Mouse (Mus musculus) bone marrow, adult 2 months (tissue): ENCODE measurements around the gene Sall1. TPM values are rescaled to one million over a fixed set of nuclear protein-coding genes. Genes with fewer than 3 reads are reported as not detected.

Experiments used
- H3K27ac ChIP-seq: fragments of 200-500 bp; 2 replicates; pipeline ENCODE4 v1.5.1; 2012; ENCODE audit warnings: low read depth, mild to moderate bottlenecking, control low read depth, inconsistent platforms, low read length; ENCODE audit not compliant: control insufficient read depth, poor library complexity, insufficient read depth
- H3K4me1 ChIP-seq: fragments of 200-500 bp; 2 replicates; pipeline ENCODE4 v1.6.1; 2011; ENCODE audit warnings: low read length; ENCODE audit not compliant: control insufficient read depth, insufficient read depth
- H3K4me3 ChIP-seq: fragments of 200-500 bp; replicated peaks from 2 replicates; pipeline ENCODE3; 2011; ENCODE audit warnings: mild to moderate bottlenecking, low read depth, low read length, control low read depth; ENCODE audit not compliant: control insufficient read depth
- CTCF ChIP-seq: fragments of 200-500 bp; IDR thresholded peaks from 2 replicates; pipeline ENCODE4 v1.5.1; 2011; ENCODE audit warnings: low read length, control low read depth; ENCODE audit not compliant: control insufficient read depth, insufficient read depth
- POLR2A ChIP-seq: fragments of 200-500 bp; IDR thresholded peaks from 2 replicates; pipeline ENCODE4 v1.6.1; 2011; ENCODE audit warnings: low read depth, mild to moderate bottlenecking, control low read depth, low read length, borderline replicate concordance; ENCODE audit not compliant: control insufficient read depth
- WGBS: fragments of 180-500 bp; shearing (Covaris S2); methylation state at CpG from one replicate; pipeline ENCODE4 v1.1.7; 2018; 5-methylcytosine and 5-hydroxymethylcytosine counted together
- polyA plus RNA-seq: library from polyadenylated mRNA; stranded (reverse); fragments of >200 nt; gene quantifications from 2 replicates; pipeline ENCODE4 v1.2.4, GENCODE M21; 2011; ENCODE audit warnings: low replicate concordance; ENCODE audit not compliant: missing spikeins, insufficient read depth, insufficient read length

Sall1 gene
- polyA plus RNA-seq, 1 experiment: 0.95 TPM

GRCm38 (mm10) chr8:89028156-89028555 lies 15.8 kb downstream of the Sall1 start:
- WGBS: 28% methylated on average over 12 of the region's 12 CpGs
- Histone ChIP-seq H3K4me3 (no peak overlapping the region), H3K4me1 (no peaks in the 10 kb centered on the region), H3K27ac (no peak overlapping the region)
- TF ChIP-seq CTCF (no peak), POLR2A (no peak)

GRCm38 (mm10) chr8:89026139-89026520 lies 17.8 kb downstream of the Sall1 start:
- Histone ChIP-seq H3K27ac (no peak overlapping the region), H3K4me1 (no peaks in the 10 kb centered on the region), H3K4me3 (no peak overlapping the region)
- WGBS: 51% methylated on average over 13 of the region's 13 CpGs
- no peak for TF ChIP-seq CTCF
- TF ChIP-seq POLR2A: no peak

- Histone ChIP-seq H3K27ac (no peak overlapping the region), H3K4me1 (no peaks in the 10 kb centered on the region), H3K4me3 (no peak overlapping the region)
- WGBS: 12% methylated on average over 51 of the region's 55 CpGs
- TF ChIP-seq POLR2A (no peak), CTCF (no peak)
These were observed 18.5 kb downstream of the Sall1 start for GRCm38 (mm10) chr8:89025281-89026138.

GRCm38 (mm10) chr8:89024796-89025195 lies 19.2 kb downstream of the Sall1 start:
- TF ChIP-seq CTCF: no peak
- no peak for TF ChIP-seq POLR2A
- 50% methylated on average over 6 of the region's 6 CpGs for WGBS
- no peak overlapping the region for H3K27ac ChIP-seq
- H3K4me1 ChIP-seq: no peaks in the 10 kb centered on the region
- no peak overlapping the region for H3K4me3 ChIP-seq

GRCm38 (mm10) chr8:89021139-89021538 lies 22.8 kb downstream of the Sall1 start:
- no peak overlapping the region for H3K4me3 ChIP-seq
- TF ChIP-seq POLR2A (no peak), CTCF (no peak)
- 18% methylated on average over 5 of the region's 5 CpGs for WGBS
- H3K27ac ChIP-seq: no peak overlapping the region
- H3K4me1 ChIP-seq: no peaks in the 10 kb centered on the region

GRCm38 (mm10) chr8:89017891-89018290 lies 26.1 kb downstream of the Sall1 start:
- Histone ChIP-seq H3K4me1 (no peaks in the 10 kb centered on the region), H3K27ac (no peak overlapping the region), H3K4me3 (no peak overlapping the region)
- 62% methylated on average over 4 of the region's 4 CpGs for WGBS
- TF ChIP-seq POLR2A (no peak), CTCF (no peak)

GRCm38 (mm10) chr8:89016465-89017070 lies 27.4 kb downstream of the Sall1 start:
- TF ChIP-seq CTCF (no peak), POLR2A (no peak)
- Histone ChIP-seq H3K4me1 (no peaks in the 10 kb centered on the region), H3K27ac (no peak overlapping the region), H3K4me3 (no peak overlapping the region)
- WGBS: 83% methylated on average over 7 of the region's 7 CpGs

- H3K27ac ChIP-seq: no peak overlapping the region
- no peak overlapping the region for H3K4me3 ChIP-seq
- no peaks in the 10 kb centered on the region for H3K4me1 ChIP-seq
- no peak for TF ChIP-seq CTCF
- TF ChIP-seq POLR2A: no peak
- 64% methylated on average over 6 of the region's 6 CpGs for WGBS
These were observed 28.4 kb downstream of the Sall1 start for GRCm38 (mm10) chr8:89015539-89015938.
